Mouse (Mus musculus): ENCODE measurements around the gene Thop1. TPM values are rescaled to one million over a fixed set of nuclear protein-coding genes. Genes with fewer than 3 reads are reported as not detected.
"Not testable (repeated sequence)": the region's sequence is repeated elsewhere in the genome, so short reads cannot be mapped to it uniquely, and the experiment has no call there.

Gene Thop1
- polyA plus RNA-seq, 1 experiment from 2014 or later = 60.0 TPM

- Histone ChIP-seq H3K4me3 (peak within 1 kb of the TSS; percentile 93), H3K4me1 (peaks cover 37% of the 10 kb centered on the region), H3K27me3 (no peaks in the 10 kb centered on the region), H3K36me3 (no peaks in the 10 kb centered on the region), H3K27ac (replicated peaks) (peak within 1 kb of the TSS; percentile 60), H3K4me2 (replicated peaks) (peak within 1 kb of the TSS; percentile 92), H3K9me3 (no peaks in the 10 kb centered on the region), H3K9ac (replicated peaks) (peak within 1 kb of the TSS; percentile 84)
- WGBS = under 1% methylated on average over 48 of the region's 48 CpGs
- ATAC-seq (replicated peaks) = peak; percentile 94
These were observed 10.0 kb upstream of the Thop1 start, which contains the start of gene Sgta for GRCm38 (mm10) chr10:81059603-81060543. Sgta (minus strand) TSS chr10:81060181.

DNA sequence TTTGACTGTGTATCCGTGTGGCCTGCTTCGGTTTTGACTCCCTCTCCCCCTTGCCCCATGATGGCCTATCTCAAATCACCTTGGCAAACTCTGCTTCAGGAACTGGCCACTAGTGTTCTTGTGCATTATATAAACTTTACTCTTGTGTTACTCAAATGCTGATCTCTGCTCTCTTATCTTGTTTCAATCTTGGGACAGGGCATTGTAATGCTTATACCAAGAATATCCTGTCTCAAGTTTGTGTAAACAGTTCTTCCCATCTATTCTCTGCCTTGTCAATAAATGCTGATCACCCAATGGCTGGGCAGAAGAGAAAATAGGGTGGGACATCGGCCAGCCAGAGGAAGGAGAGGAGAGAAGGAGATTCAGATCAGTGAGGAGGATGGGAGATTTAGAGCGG lies 7.1 kb upstream of the Thop1 start:
- H3K9me3 ChIP-seq = no peaks in the 10 kb centered on the region
- no peaks in the 10 kb centered on the region for H3K27me3 ChIP-seq
- no peak overlapping the region for H3K4me3 ChIP-seq
- H3K27ac ChIP-seq (replicated peaks) = no peak overlapping the region
- H3K9ac ChIP-seq (replicated peaks) = no peak overlapping the region
- H3K4me2 ChIP-seq (replicated peaks) = no peak overlapping the region
- ATAC-seq (replicated peaks) = no peak
- 56% methylated on average over 4 of the region's 4 CpGs for WGBS
- no peaks in the 10 kb centered on the region for H3K36me3 ChIP-seq
- peaks cover 22% of the 10 kb centered on the region for H3K4me1 ChIP-seq

- not testable (repeated sequence) for H3K9ac ChIP-seq (replicated peaks); ATAC-seq (replicated peaks); H3K27me3 ChIP-seq; H3K27ac ChIP-seq (replicated peaks); H3K36me3 ChIP-seq; H3K4me3 ChIP-seq; H3K9me3 ChIP-seq; H3K4me2 ChIP-seq (replicated peaks)
- peaks cover 13% of the 10 kb centered on the region for H3K4me1 ChIP-seq
- 90% methylated on average over 8 of the region's 8 CpGs for WGBS
These were observed 5.3 kb upstream of the Thop1 start for GRCm38 (mm10) chr10:81064519-81064918.

DNA sequence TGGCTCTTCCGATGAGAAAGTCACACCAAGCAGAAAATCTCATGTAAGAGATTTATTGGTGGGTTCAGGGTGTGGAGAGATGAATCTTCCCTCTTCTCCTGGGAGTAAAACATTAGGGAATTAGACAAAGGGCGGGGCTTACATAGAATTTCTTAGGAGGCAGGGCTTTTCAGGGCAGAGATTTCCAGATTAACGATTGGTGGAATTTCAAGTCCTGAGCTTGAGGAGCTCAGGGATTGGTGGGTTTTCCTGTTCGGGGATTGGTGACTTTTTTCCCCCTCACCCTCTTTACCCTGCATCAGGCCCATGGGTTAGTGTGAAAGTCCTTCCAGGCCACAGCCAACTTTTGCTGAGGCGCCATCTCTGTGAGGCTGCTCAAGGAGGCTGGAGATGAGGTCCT lies 1.1 kb upstream of the Thop1 start:
- peaks cover 26% of the 10 kb centered on the region for H3K4me1 ChIP-seq
- no peak overlapping the region for H3K27ac ChIP-seq (replicated peaks)
- H3K4me3 ChIP-seq = no peak overlapping the region
- H3K27me3 ChIP-seq = no peaks in the 10 kb centered on the region
- WGBS = 73% methylated on average over 5 of the region's 5 CpGs
- no peak overlapping the region for H3K4me2 ChIP-seq (replicated peaks)
- peaks cover 9% of the 10 kb centered on the region for H3K36me3 ChIP-seq
- H3K9ac ChIP-seq (replicated peaks) = no peak overlapping the region; the same call in 1 of the 2 replicates
- no peak for ATAC-seq (replicated peaks)
- no peaks in the 10 kb centered on the region for H3K9me3 ChIP-seq

GRCm38 (mm10) chr10:81072290-81072689 lies 2.5 kb downstream of the Thop1 start:
- H3K9ac ChIP-seq (replicated peaks) = no peak overlapping the region
- no peak overlapping the region for H3K4me2 ChIP-seq (replicated peaks)
- H3K4me3 ChIP-seq = no peak overlapping the region
- H3K9me3 ChIP-seq = no peaks in the 10 kb centered on the region
- ATAC-seq (replicated peaks) = no peak
- WGBS = 91% methylated on average over 8 of the region's 8 CpGs
- peaks cover 37% of the 10 kb centered on the region for H3K36me3 ChIP-seq
- H3K27ac ChIP-seq (replicated peaks) = no peak overlapping the region
- peaks cover 26% of the 10 kb centered on the region for H3K4me1 ChIP-seq
- no peaks in the 10 kb centered on the region for H3K27me3 ChIP-seq

GRCm38 (mm10) chr10:81073464-81073863 lies 3.6 kb downstream of the Thop1 start:
- no peak for ATAC-seq (replicated peaks)
- Histone ChIP-seq H3K36me3 (peaks cover 49% of the 10 kb centered on the region), H3K4me2 (replicated peaks) (no peak overlapping the region), H3K4me1 (peaks cover 26% of the 10 kb centered on the region), H3K9me3 (no peaks in the 10 kb centered on the region), H3K4me3 (no peak overlapping the region), H3K9ac (replicated peaks) (no peak overlapping the region), H3K27ac (replicated peaks) (no peak overlapping the region), H3K27me3 (no peaks in the 10 kb centered on the region)
- 71% methylated on average over 7 of the region's 7 CpGs for WGBS

GRCm38 (mm10) chr10:81075734-81076133 lies 5.9 kb downstream of the Thop1 start:
- H3K9me3 ChIP-seq = no peaks in the 10 kb centered on the region
- H3K36me3 ChIP-seq = peaks cover 69% of the 10 kb centered on the region
- H3K27ac ChIP-seq (replicated peaks) = no peak overlapping the region
- H3K4me3 ChIP-seq = no peak overlapping the region
- no peak overlapping the region for H3K9ac ChIP-seq (replicated peaks)
- no peak overlapping the region for H3K4me2 ChIP-seq (replicated peaks)
- H3K27me3 ChIP-seq = no peaks in the 10 kb centered on the region
- WGBS = 77% methylated on average over 8 of the region's 8 CpGs
- H3K4me1 ChIP-seq = peaks cover 12% of the 10 kb centered on the region
- no peak for ATAC-seq (replicated peaks)

DNA sequence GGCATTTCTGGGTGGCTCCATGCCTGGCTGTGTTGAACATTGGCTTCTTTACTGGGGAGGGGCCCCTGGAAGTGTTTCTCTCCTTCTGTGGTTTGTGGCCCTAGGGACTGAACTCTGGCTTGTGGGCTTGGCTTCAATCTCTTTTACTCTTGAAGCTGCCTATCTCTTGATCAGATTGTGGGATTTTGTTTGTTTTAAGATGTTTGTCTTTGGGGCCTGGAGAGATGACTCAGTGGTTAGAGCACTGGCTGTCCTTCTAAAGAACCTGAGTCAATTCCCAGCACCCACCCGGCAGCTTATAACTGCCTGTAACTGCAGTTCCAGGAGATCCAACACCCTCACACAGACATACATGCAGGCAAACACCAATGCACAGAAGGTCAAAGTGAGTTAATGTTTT lies 6.5 kb downstream of the Thop1 start:
- ATAC-seq (replicated peaks) = no peak

DNA sequence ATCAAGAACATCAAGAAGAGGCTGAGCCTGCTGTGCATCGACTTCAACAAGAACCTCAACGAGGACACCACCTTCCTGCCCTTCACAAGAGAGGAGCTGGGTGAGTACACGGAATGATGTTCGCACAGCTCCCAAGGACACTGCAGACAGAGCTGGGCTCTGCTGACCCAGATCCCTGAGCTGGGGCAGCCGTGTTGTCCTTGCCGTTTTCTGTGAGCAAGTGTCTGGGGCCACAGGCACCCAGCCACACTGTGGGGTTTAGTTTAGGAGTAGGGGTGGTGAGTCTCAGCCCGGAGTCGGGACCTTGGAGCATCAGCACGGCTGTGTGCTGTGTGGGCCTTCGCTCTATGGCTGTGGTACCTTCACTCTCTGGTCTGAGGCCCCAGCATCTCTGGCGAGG lies 8.1 kb downstream of the Thop1 start:
- H3K4me3 ChIP-seq = no peak overlapping the region
- no peaks in the 10 kb centered on the region for H3K27me3 ChIP-seq
- no peaks in the 10 kb centered on the region for H3K4me1 ChIP-seq
- ATAC-seq (replicated peaks) = no peak
- no peaks in the 10 kb centered on the region for H3K9me3 ChIP-seq
- H3K36me3 ChIP-seq = peaks cover 82% of the 10 kb centered on the region
- H3K27ac ChIP-seq (replicated peaks) = no peak overlapping the region
- no peak overlapping the region for H3K9ac ChIP-seq (replicated peaks)
- WGBS = 90% methylated on average over 11 of the region's 11 CpGs
- no peak overlapping the region for H3K4me2 ChIP-seq (replicated peaks)

More for the DNA sequence above, 6.5 kb downstream of the Thop1 start:
- no peak overlapping the region for H3K9ac ChIP-seq (replicated peaks)
- H3K4me3 ChIP-seq = no peak overlapping the region
- peaks cover 75% of the 10 kb centered on the region for H3K36me3 ChIP-seq
- H3K4me2 ChIP-seq (replicated peaks) = no peak overlapping the region
- no peak overlapping the region for H3K27ac ChIP-seq (replicated peaks)
- peaks cover 6% of the 10 kb centered on the region for H3K4me1 ChIP-seq
- H3K27me3 ChIP-seq = no peaks in the 10 kb centered on the region
- no peaks in the 10 kb centered on the region for H3K9me3 ChIP-seq
- 96% methylated on average over 1 of the region's 1 CpGs for WGBS

- no peak overlapping the region for H3K9ac ChIP-seq (replicated peaks)
- H3K36me3 ChIP-seq = peaks cover 61% of the 10 kb centered on the region
- no peak overlapping the region for H3K27ac ChIP-seq (replicated peaks)
- ATAC-seq (replicated peaks) = no peak
- WGBS = 93% methylated on average over 31 of the region's 31 CpGs
- no peaks in the 10 kb centered on the region for H3K4me1 ChIP-seq
- H3K9me3 ChIP-seq = no peaks in the 10 kb centered on the region
- no peak overlapping the region for H3K4me2 ChIP-seq (replicated peaks)
- no peaks in the 10 kb centered on the region for H3K27me3 ChIP-seq
- H3K4me3 ChIP-seq = no peak overlapping the region
These were observed 10.3 kb downstream of the Thop1 start for GRCm38 (mm10) chr10:81080008-81080655.

- no peaks in the 10 kb centered on the region for H3K27me3 ChIP-seq
- no peak overlapping the region for H3K9ac ChIP-seq (replicated peaks)
- H3K9me3 ChIP-seq = no peaks in the 10 kb centered on the region
- WGBS = 78% methylated on average over 7 of the region's 7 CpGs
- H3K4me2 ChIP-seq (replicated peaks) = no peak overlapping the region
- no peak overlapping the region for H3K4me3 ChIP-seq
- peak; percentile 59 for ATAC-seq (replicated peaks)
- no peak overlapping the region for H3K27ac ChIP-seq (replicated peaks)
- H3K4me1 ChIP-seq = no peaks in the 10 kb centered on the region
- H3K36me3 ChIP-seq = peaks cover 45% of the 10 kb centered on the region
These were observed 12.5 kb downstream of the Thop1 start for GRCm38 (mm10) chr10:81082168-81082960.

DNA sequence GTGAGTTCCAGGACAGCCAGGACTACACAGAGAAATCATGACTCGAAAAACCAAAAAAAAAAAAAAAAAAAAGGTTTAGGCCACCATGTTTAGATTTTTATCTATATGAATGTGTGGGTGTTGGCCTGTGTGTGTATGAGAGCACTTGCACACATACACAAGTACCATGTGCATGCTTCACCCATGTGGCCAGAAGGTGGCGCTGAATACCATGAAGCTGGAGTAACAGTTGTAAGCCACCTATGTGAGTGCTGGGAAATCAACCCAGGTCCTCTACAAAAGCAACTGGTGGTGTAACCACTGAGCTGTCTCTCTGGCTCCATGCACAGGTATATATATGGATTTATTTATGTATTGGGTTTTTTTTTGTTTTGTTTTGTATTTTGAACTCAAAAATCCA lies 17.2 kb downstream of the Thop1 start:
- Histone ChIP-seq H3K4me2 (replicated peaks) (no peak overlapping the region), H3K36me3 (peaks cover 2% of the 10 kb centered on the region), H3K27me3 (no peaks in the 10 kb centered on the region), H3K4me1 (peaks cover 8% of the 10 kb centered on the region), H3K27ac (replicated peaks) (no peak overlapping the region), H3K4me3 (no peak overlapping the region), H3K9me3 (no peaks in the 10 kb centered on the region), H3K9ac (replicated peaks) (no peak overlapping the region)
- 52% methylated on average over 2 of the region's 2 CpGs for WGBS
- ATAC-seq (replicated peaks) = no peak

All from forebrain, embryonic 15.5 days (tissue).